Mouse (Mus musculus) embryonic facial prominence, embryonic 12.5 days (tissue): ENCODE measurements around the gene Fmnl2. TPM values are rescaled to one million over a fixed set of nuclear protein-coding genes. Genes with fewer than 3 reads are reported as not detected.

Source experiments
- ATAC-seq: fragments of 200-750 bp; cut with Nextera tagmentation; 2 replicates; pipeline ENCODE4 v1.8.0; 2017; ENCODE audit not compliant: insufficient number of reproducible peaks, insufficient read depth, low FRiP score, low TSS enrichment
- H3K27ac ChIP-seq: fragments of 300-500 bp; sonication (generic); 2 replicates; pipeline ENCODE4 v1.5.1; 2016; ENCODE audit warnings: mild to moderate bottlenecking
- H3K27me3 ChIP-seq: fragments of 300-500 bp; sonication (generic); 2 replicates; pipeline ENCODE4 v1.6.1; 2016; ENCODE audit warnings: mild to moderate bottlenecking, moderate library complexity
- H3K36me3 ChIP-seq: fragments of 300-500 bp; sonication (generic); 2 replicates; pipeline ENCODE4 v1.6.1; 2016; ENCODE audit warnings: mild to moderate bottlenecking
- H3K4me1 ChIP-seq: fragments of 300-500 bp; sonication (generic); 2 replicates; pipeline ENCODE4 v1.6.1; 2016
- H3K4me2 ChIP-seq: fragments of 300-500 bp; sonication (generic); replicated peaks from 2 replicates; pipeline ENCODE4 v1.6.1; 2016; ENCODE audit warnings: mild to moderate bottlenecking, moderate library complexity
- H3K4me3 ChIP-seq: fragments of 300-500 bp; sonication (generic); 2 replicates; pipeline ENCODE4 v1.5.1; 2016; ENCODE audit warnings: mild to moderate bottlenecking
- H3K9ac ChIP-seq: fragments of 300-500 bp; sonication (generic); 2 replicates; pipeline ENCODE4 v1.6.1; 2016; ENCODE audit warnings: mild to moderate bottlenecking, moderate library complexity
- H3K9me3 ChIP-seq: fragments of 300-500 bp; sonication (generic); 2 replicates; pipeline ENCODE4 v1.6.1; 2016; ENCODE audit warnings: mild to moderate bottlenecking, moderate library complexity
- WGBS: fragments of 180-500 bp; shearing (Covaris S2); methylation state at CpG from one replicate; pipeline ENCODE4 v1.1.7; 2016; 5-methylcytosine and 5-hydroxymethylcytosine counted together
- polyA plus RNA-seq: library from polyadenylated mRNA; unstranded; fragments of >200 nt; fragmentation: Nextera tagmentation; extraction: Ambion mirVana; gene quantifications from 2 replicates; pipeline ENCODE4 v1.2.1, GENCODE M21; 2016

Fmnl2 gene
- polyA plus RNA-seq, 1 experiment from 2014 or later, result 14.6 TPM

GRCm38 (mm10) chr2:53061363-53062000, 203.8 kb downstream of the Fmnl2 start:
- 80% methylated on average over 9 of the region's 9 CpGs for WGBS
- Histone ChIP-seq H3K27me3 (no peaks in the 10 kb centered on the region), H3K36me3 (0 out of 2 replicates have a peak, but pooled peaks cover 3% of the 10 kb centered on the region), H3K4me2 (no peak overlapping the region), H3K9ac (no peak overlapping the region), H3K27ac (no peak overlapping the region), H3K4me1 (no peaks in the 10 kb centered on the region), H3K4me3 (no peak overlapping the region), H3K9me3 (no peaks in the 10 kb centered on the region)
- no peak for ATAC-seq

GRCm38 (mm10) chr2:53066973-53067372, 209.3 kb downstream of the Fmnl2 start:
- H3K9ac ChIP-seq, result no peak overlapping the region
- H3K27ac ChIP-seq, result no peak overlapping the region
- H3K4me3 ChIP-seq, result no peak overlapping the region
- 99% methylated on average over 2 of the region's 2 CpGs for WGBS
- no peak overlapping the region for H3K4me2 ChIP-seq
- no peaks in the 10 kb centered on the region for H3K4me1 ChIP-seq
- H3K27me3 ChIP-seq, result no peaks in the 10 kb centered on the region
- no peaks in the 10 kb centered on the region for H3K9me3 ChIP-seq
- H3K36me3 ChIP-seq, result no peaks in the 10 kb centered on the region
- no peak for ATAC-seq

- Histone ChIP-seq H3K4me1 (no peaks in the 10 kb centered on the region), H3K27me3 (no peaks in the 10 kb centered on the region), H3K9me3 (no peaks in the 10 kb centered on the region), H3K4me3 (no peak overlapping the region), H3K27ac (no peak overlapping the region), H3K9ac (no peak overlapping the region), H3K4me2 (no peak overlapping the region), H3K36me3 (no peaks in the 10 kb centered on the region)
- no peak for ATAC-seq
- 14% methylated on average over 1 of the region's 1 CpGs for WGBS
Measured at GRCm38 (mm10) chr2:53070607-53071006, 212.9 kb downstream of the Fmnl2 start.

GRCm38 (mm10) chr2:53079693-53080286, 222.1 kb downstream of the Fmnl2 start:
- no peaks in the 10 kb centered on the region for H3K27me3 ChIP-seq
- no peak overlapping the region for H3K27ac ChIP-seq
- no peak for ATAC-seq
- WGBS, result 69% methylated on average over 2 of the region's 2 CpGs
- H3K9ac ChIP-seq, result no peak overlapping the region
- H3K4me1 ChIP-seq, result no peaks in the 10 kb centered on the region
- no peaks in the 10 kb centered on the region for H3K9me3 ChIP-seq
- H3K4me3 ChIP-seq, result no peak overlapping the region
- H3K36me3 ChIP-seq, result no peaks in the 10 kb centered on the region
- H3K4me2 ChIP-seq, result no peak overlapping the region

GRCm38 (mm10) chr2:53082045-53082444, 224.4 kb downstream of the Fmnl2 start:
- Histone ChIP-seq H3K9ac (no peak overlapping the region), H3K4me2 (no peak overlapping the region), H3K4me1 (no peaks in the 10 kb centered on the region), H3K27me3 (no peaks in the 10 kb centered on the region), H3K27ac (no peak overlapping the region), H3K4me3 (no peak overlapping the region), H3K9me3 (no peaks in the 10 kb centered on the region), H3K36me3 (no peaks in the 10 kb centered on the region)
- WGBS, result 87% methylated on average over 4 of the region's 4 CpGs
- ATAC-seq, result no peak

GRCm38 (mm10) chr2:53082501-53082900, 224.8 kb downstream of the Fmnl2 start:
- ATAC-seq, result no peak
- Histone ChIP-seq H3K27ac (no peak overlapping the region), H3K4me2 (no peak overlapping the region), H3K4me3 (no peak overlapping the region), H3K36me3 (no peaks in the 10 kb centered on the region), H3K4me1 (no peaks in the 10 kb centered on the region), H3K27me3 (no peaks in the 10 kb centered on the region), H3K9me3 (no peaks in the 10 kb centered on the region), H3K9ac (no peak overlapping the region)
- 82% methylated on average over 5 of the region's 5 CpGs for WGBS

GRCm38 (mm10) chr2:53083241-53083640, 225.6 kb downstream of the Fmnl2 start:
- H3K4me3 ChIP-seq, result no peak overlapping the region
- no peak overlapping the region for H3K4me2 ChIP-seq
- no peaks in the 10 kb centered on the region for H3K27me3 ChIP-seq
- no peak overlapping the region for H3K27ac ChIP-seq
- no peak for ATAC-seq
- no peaks in the 10 kb centered on the region for H3K4me1 ChIP-seq
- no peaks in the 10 kb centered on the region for H3K36me3 ChIP-seq
- WGBS, result 29% methylated on average over 1 of the region's 1 CpGs
- no peak overlapping the region for H3K9ac ChIP-seq
- H3K9me3 ChIP-seq, result no peaks in the 10 kb centered on the region

GRCm38 (mm10) chr2:53085617-53086202, 228.1 kb downstream of the Fmnl2 start:
- Histone ChIP-seq H3K4me2 (no peak overlapping the region), H3K9ac (no peak overlapping the region), H3K27me3 (no peaks in the 10 kb centered on the region), H3K4me3 (no peak overlapping the region), H3K9me3 (no peaks in the 10 kb centered on the region), H3K4me1 (no peaks in the 10 kb centered on the region), H3K27ac (no peak overlapping the region), H3K36me3 (no peaks in the 10 kb centered on the region)
- no peak for ATAC-seq
- WGBS, result 59% methylated on average over 9 of the region's 9 CpGs

- 92% methylated on average over 3 of the region's 3 CpGs for WGBS
- no peaks in the 10 kb centered on the region for H3K27me3 ChIP-seq
- ATAC-seq, result no peak
- H3K4me2 ChIP-seq, result no peak overlapping the region
- H3K36me3 ChIP-seq, result no peaks in the 10 kb centered on the region
- no peaks in the 10 kb centered on the region for H3K4me1 ChIP-seq
- H3K9ac ChIP-seq, result no peak overlapping the region
- no peak overlapping the region for H3K4me3 ChIP-seq
- H3K27ac ChIP-seq, result no peak overlapping the region
- H3K9me3 ChIP-seq, result no peaks in the 10 kb centered on the region
Measured at GRCm38 (mm10) chr2:53088744-53089143, 231.1 kb downstream of the Fmnl2 start.

GRCm38 (mm10) chr2:53095031-53095430, 237.4 kb downstream of the Fmnl2 start:
- no peak overlapping the region for H3K4me2 ChIP-seq
- H3K4me1 ChIP-seq, result no peaks in the 10 kb centered on the region
- H3K9ac ChIP-seq, result no peak overlapping the region
- H3K9me3 ChIP-seq, result no peaks in the 10 kb centered on the region
- no peaks in the 10 kb centered on the region for H3K27me3 ChIP-seq
- 90% methylated on average over 9 of the region's 9 CpGs for WGBS
- no peak overlapping the region for H3K27ac ChIP-seq
- ATAC-seq, result no peak
- no peak overlapping the region for H3K4me3 ChIP-seq
- no peaks in the 10 kb centered on the region; the same call in 1 of the 2 replicates for H3K36me3 ChIP-seq

GRCm38 (mm10) chr2:53095489-53095888, 237.8 kb downstream of the Fmnl2 start:
- H3K36me3 ChIP-seq, result no peaks in the 10 kb centered on the region; the same call in 1 of the 2 replicates
- no peak overlapping the region for H3K9ac ChIP-seq
- no peaks in the 10 kb centered on the region for H3K27me3 ChIP-seq
- ATAC-seq, result no peak
- H3K4me3 ChIP-seq, result no peak overlapping the region
- 91% methylated on average over 3 of the region's 3 CpGs for WGBS
- H3K9me3 ChIP-seq, result no peaks in the 10 kb centered on the region
- no peak overlapping the region for H3K4me2 ChIP-seq
- H3K27ac ChIP-seq, result no peak overlapping the region
- no peaks in the 10 kb centered on the region for H3K4me1 ChIP-seq

- H3K9me3 ChIP-seq, result no peaks in the 10 kb centered on the region
- H3K9ac ChIP-seq, result no peak overlapping the region
- H3K4me3 ChIP-seq, result no peak overlapping the region
Measured at GRCm38 (mm10) chr2:53100093-53100492, 242.4 kb downstream of the Fmnl2 start.

More at GRCm38 (mm10) chr2:53100093-53100492, 242.4 kb downstream of the Fmnl2 start:
- Histone ChIP-seq H3K36me3 (peaks cover 15% of the 10 kb centered on the region), H3K27ac (no peak overlapping the region), H3K4me2 (no peak overlapping the region), H3K27me3 (no peaks in the 10 kb centered on the region), H3K4me1 (no peaks in the 10 kb centered on the region)
- no peak for ATAC-seq
- WGBS, result 34% methylated on average over 2 of the region's 2 CpGs
